Mouse (Mus musculus) CH12.LX (cell line): ENCODE results near the gene Ttll8.

Experiments used
- CTCF ChIP-seq, 2 experiments: IDR thresholded peaks in 1 of 2; conservative IDR thresholded peaks in 1 of 2; 2 replicates each; pipeline ENCODE4 v1.5.1; 2011 to 2012; ENCODE audit warnings: low read depth in 2 of 2, low read length in 2 of 2, improper control_type of control experiment in 1 of 2, inconsistent platforms in 1 of 2, mild to moderate bottlenecking in 1 of 2, moderate library complexity in 1 of 2
- E2F4 ChIP-seq: IDR thresholded peaks from 2 replicates; pipeline ENCODE4 v1.6.1; 2011; ENCODE audit warnings: low read depth, low read length, improper control_type of control experiment; ENCODE audit not compliant: insufficient replicate concordance
- MAFK ChIP-seq: IDR thresholded peaks from 2 replicates; pipeline ENCODE4 v1.6.1; 2011; ENCODE audit warnings: low read length, improper control_type of control experiment; ENCODE audit not compliant: insufficient replicate concordance
- TCF12 ChIP-seq: IDR thresholded peaks from 2 replicates; pipeline ENCODE4 v1.6.1; 2014; ENCODE audit warnings: low read depth, mild to moderate bottlenecking, inconsistent platforms, low read length, improper control_type of control experiment
- ZC3H11A ChIP-seq: IDR thresholded peaks from 2 replicates; pipeline ENCODE4 v1.6.1; 2012; ENCODE audit warnings: low read depth, mild to moderate bottlenecking, inconsistent platforms, low read length, improper control_type of control experiment
- ZMIZ1 ChIP-seq: IDR thresholded peaks from 2 replicates; pipeline ENCODE4 v1.6.1; 2012; ENCODE audit warnings: low read depth, mild to moderate bottlenecking, inconsistent platforms, low read length, improper control_type of control experiment

GRCm38 (mm10) chr15:88858141-88858541 is 96.1 kb downstream of the Ttll8 start:
- no peak for TF ChIP-seq ZC3H11A
- TF ChIP-seq MAFK = no peak
- no peak for TF ChIP-seq TCF12
- TF ChIP-seq CTCF (conservative IDR thresholded peaks at IDR 0.05 in 1 of 2, IDR thresholded peaks at IDR 0.05 in 1 of 2; ENCODE audit: low read depth in 2 of 2, low read length in 2 of 2) = no peak
- no peak for TF ChIP-seq E2F4
- no peak for TF ChIP-seq ZMIZ1
